Comparison of ENCODE assay signal across 13 mouse cellular contexts in the genomic region with DNA sequence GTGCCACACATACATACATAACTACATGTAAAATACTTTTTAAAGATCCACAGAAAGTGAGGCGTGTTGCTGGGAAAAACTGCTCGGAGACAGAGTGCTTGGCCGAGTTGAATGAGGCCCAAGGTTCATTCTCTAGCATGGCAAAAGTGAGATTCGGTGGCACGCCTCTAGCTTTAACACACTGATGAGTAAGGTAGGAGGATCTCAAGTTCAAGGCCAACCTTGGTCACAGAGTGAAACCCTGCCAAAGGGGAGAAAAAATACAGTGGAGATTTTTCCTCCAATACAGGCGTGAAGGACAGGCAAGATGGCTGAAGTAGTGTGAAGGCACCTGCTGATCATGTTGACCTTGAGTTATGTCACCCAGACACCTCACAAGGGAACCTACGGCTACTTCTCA. TPM values are rescaled to one million over a fixed set of nuclear protein-coding genes. Genes with fewer than 3 reads are reported as not detected.
"Had no signal": no experiment of that assay in that cellular context is flagged by ENCODE, and none has a peak within 500 bp of the region (broad histone marks: within the 10 kb centered on the region; RNA-seq: fewer than 3 reads in every experiment).

No protein-coding gene starts in this region.

- ATAC-seq: midbrain, embryonic 13.5 days; midbrain, embryonic 16.5 days had no signal

- DNase-seq: kidney, adult 8-10 months; kidney, postnatal 10 days; kidney, postnatal 36 days; layer of hippocampus, postnatal 36 days; liver, embryonic 13.5 days; lung, adult 2 months; lung, postnatal 14 days; lung, postnatal 4 days; thymus, adult 18-20 months; thymus, postnatal 36 days had no signal

RNA-seq across cellular contexts. Expression of gene Ntn3, which starts 59.9 kb away (rescaled TPM):
- total RNA-seq: megakaryocyte, adult 5-6 weeks had no signal
